Mouse (Mus musculus): ENCODE measurements around the gene Unc5c.

The Unc5c gene

GRCm38 (mm10) chr3:141598936-141599335 lies 133.9 kb downstream of the Unc5c start:
- no peak for DNase-seq

GRCm38 (mm10) chr3:141601072-141601549 lies 136.1 kb downstream of the Unc5c start:
- no peak for DNase-seq

GRCm38 (mm10) chr3:141616718-141617117 lies 151.7 kb downstream of the Unc5c start:
- DNase-seq = no peak

GRCm38 (mm10) chr3:141618675-141619074 lies 153.7 kb downstream of the Unc5c start:
- no peak for DNase-seq

- DNase-seq = no peak
Measured at GRCm38 (mm10) chr3:141621496-141621895, 156.5 kb downstream of the Unc5c start.

GRCm38 (mm10) chr3:141626935-141627638 lies 162.1 kb downstream of the Unc5c start:
- no peak for DNase-seq

- no peak for DNase-seq
Measured at GRCm38 (mm10) chr3:141627639-141627977, 162.6 kb downstream of the Unc5c start.

- no peak for DNase-seq
Measured at GRCm38 (mm10) chr3:141629431-141629830, 164.4 kb downstream of the Unc5c start.

GRCm38 (mm10) chr3:141637900-141638299 lies 172.9 kb downstream of the Unc5c start:
- DNase-seq = no peak

- DNase-seq = no peak
Measured at GRCm38 (mm10) chr3:141644264-141644663, 179.2 kb downstream of the Unc5c start.

- DNase-seq = no peak
Measured at GRCm38 (mm10) chr3:141646588-141646987, 181.6 kb downstream of the Unc5c start.

GRCm38 (mm10) chr3:141650658-141651057 lies 185.6 kb downstream of the Unc5c start:
- no peak for DNase-seq

- DNase-seq = no peak
Measured at GRCm38 (mm10) chr3:141653915-141654314, 188.9 kb downstream of the Unc5c start.

GRCm38 (mm10) chr3:141659041-141659789 lies 194.2 kb downstream of the Unc5c start:
- DNase-seq = no peak

- DNase-seq = no peak
Measured at GRCm38 (mm10) chr3:141660065-141661062, 195.3 kb downstream of the Unc5c start.

- DNase-seq = no peak
Measured at GRCm38 (mm10) chr3:141689113-141689512, 224.1 kb downstream of the Unc5c start.

- DNase-seq = no peak
Measured at GRCm38 (mm10) chr3:141690676-141691075, 225.7 kb downstream of the Unc5c start.

- DNase-seq = no peak
Measured at GRCm38 (mm10) chr3:141691418-141691817, 226.4 kb downstream of the Unc5c start.

GRCm38 (mm10) chr3:141691846-141692245 lies 226.8 kb downstream of the Unc5c start:
- DNase-seq = no peak

- no peak for DNase-seq
Measured at GRCm38 (mm10) chr3:141699177-141699576, 234.2 kb downstream of the Unc5c start.

- DNase-seq = no peak
Measured at GRCm38 (mm10) chr3:141701381-141701909, 236.4 kb downstream of the Unc5c start.

GRCm38 (mm10) chr3:141711601-141712000 lies 246.6 kb downstream of the Unc5c start:
- no peak for DNase-seq

- DNase-seq = no peak
Measured at GRCm38 (mm10) chr3:141716371-141716770, 251.4 kb downstream of the Unc5c start.
